Mouse (Mus musculus) v-Abl transformed pro-B cells (cell line): ENCODE measurements around the gene Abcf1.
"Not testable (repeated sequence)": the region's sequence is repeated elsewhere in the genome, so short reads cannot be mapped to it uniquely, and the experiment has no call there.

Experiments
- in situ Hi-C, 2 experiments: fragments of 400-800 bp; cut with MboI; formaldehyde crosslinking; loops; one replicate each; pipeline ENCODE4 v1.15.1; 2025; ENCODE audit not compliant: unreplicated experiment in 2 of 2

Abcf1 gene

DNA sequence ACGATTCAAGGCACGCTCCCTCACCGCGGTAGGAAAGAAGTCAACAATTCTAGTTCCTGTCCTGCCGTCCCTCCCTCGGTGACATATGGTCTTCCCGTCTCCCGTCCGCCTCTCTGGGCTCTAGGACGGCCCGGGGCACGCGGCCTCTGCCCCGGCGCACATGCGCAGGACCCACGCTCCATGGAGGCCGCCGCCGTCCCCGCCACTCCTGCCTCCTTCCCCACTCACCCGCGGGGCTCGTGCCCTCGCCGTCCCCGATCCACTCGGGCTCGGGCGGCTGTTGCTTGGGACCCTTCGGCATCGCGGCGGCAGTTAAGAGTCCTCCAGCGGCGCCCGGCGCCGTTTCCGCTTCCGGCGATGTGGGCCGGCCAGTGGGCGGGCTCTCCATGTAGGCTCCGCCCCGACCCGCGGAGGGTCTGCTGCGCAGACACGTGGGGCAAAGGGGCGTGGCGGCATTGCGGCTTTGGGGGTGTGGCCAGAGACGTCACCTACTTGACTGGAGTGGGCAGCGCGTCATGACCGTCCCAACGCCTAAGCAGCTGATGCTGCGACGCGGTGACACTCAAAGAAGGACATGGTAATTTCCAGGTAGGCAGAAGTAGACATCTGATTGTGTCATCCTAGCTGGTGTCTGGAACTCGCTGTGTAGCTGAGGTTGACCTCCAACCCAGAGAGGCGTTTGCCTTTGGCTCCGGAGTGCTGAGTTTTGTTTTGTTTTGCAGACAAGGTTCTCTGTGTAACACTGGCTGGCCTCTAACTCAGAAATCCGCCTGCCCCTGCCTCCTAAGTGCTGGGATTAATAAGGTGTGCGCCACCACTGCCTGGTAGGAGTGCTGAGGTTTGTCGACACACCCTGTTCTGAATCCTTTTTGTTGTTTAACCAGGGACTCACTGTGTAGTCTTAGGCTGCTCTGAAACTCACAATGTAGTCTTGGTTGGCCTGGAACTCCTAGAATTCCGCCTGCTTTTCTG lies at the start of gene Abcf1:
TSS of gene Abcf1 (minus strand) at position 344 of the 972 bp plus-strand sequence.
- in situ Hi-C loops, result loop anchor here (25.0 kb wide), 2 partner anchors 443 to 993 kb away; partner anchors contain the start of genes Ppp1r11 (in 1 of the 2), Znrd1 (in 1 of the 2) and Znrd1as (in 1 of the 2)

DNA sequence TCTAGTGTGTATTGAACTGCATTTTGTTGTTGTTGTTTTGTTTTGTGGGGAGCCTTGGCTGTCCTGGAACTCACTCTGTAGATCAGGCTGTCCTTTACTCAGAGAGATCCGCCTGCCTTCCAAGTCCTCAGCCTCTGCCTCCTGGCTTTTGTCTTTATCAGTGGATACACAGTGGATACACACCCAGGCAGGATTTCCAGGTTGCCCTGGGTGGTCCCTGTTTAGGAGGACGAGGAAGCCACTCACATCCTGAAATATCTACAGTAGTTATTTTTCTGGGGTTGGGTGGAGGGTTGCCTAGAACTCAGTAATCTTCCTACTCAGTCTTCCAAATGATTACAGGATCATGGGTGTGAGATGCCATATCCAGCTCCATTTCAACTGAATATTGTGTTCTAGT lies 49.4 kb upstream of the Abcf1 start:
- in situ Hi-C loops, result no loop called here

DNA sequence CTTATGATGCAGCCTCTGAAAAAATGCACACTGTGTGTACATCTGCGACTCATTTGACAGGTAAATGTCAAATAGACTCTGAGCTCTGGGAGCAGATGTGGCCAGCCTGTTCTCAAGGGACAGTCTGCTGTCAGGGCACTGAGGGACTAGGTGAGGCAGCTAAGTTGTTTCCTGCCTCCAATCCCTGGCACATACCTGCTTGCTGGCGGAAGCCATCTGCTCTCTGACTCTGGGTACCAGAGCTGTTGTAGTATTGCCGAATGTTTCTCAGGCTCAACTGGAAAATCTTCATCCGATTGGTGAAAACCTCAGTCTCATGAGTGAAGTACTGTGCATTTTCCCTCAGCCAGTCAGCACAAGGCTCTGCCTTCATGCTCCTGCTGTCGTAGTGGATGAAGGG lies 47.5 kb upstream of the Abcf1 start:
- in situ Hi-C loops, result no loop called here

DNA sequence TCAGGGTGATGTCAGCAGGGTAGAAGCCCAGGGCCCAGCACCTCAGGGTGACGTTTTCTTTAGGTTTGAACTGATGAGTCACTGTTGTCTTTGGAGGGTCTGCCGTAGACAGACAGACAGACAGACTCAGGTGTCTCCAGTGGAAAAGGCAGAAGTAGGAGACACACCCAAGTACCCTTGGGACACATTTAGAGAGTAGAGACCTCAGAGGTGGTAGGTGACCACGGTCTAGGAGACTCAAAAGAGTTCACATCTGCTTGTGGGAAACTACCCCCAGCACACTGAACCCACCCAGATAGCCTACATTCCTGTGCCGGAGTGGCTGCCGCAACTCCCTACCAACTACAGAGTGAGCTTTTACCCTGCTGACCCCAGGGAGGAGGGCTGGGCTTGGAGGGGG lies 45.4 kb upstream of the Abcf1 start:
- in situ Hi-C loops, result no loop called here

DNA sequence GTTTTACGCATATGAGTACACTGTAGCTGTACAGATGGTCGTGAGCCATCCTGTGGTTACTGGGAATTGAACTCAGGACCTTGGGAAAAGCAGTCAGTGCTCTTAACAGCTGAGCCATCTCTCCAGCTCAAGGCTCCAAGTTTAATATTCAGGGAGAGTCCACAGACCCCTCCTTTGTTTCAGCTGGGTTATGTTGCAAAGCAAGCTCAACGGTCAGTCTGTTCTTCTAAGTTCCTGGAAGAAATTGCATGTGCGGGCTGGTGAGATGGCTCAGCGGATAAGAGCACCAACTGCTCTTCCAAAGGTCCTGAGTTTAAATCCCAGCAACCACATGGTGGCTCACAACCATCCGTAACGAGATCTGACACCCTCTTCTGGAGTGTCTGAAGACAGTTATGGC lies 34.8 kb upstream of the Abcf1 start:
- in situ Hi-C loops, result not testable (repeated sequence)

DNA sequence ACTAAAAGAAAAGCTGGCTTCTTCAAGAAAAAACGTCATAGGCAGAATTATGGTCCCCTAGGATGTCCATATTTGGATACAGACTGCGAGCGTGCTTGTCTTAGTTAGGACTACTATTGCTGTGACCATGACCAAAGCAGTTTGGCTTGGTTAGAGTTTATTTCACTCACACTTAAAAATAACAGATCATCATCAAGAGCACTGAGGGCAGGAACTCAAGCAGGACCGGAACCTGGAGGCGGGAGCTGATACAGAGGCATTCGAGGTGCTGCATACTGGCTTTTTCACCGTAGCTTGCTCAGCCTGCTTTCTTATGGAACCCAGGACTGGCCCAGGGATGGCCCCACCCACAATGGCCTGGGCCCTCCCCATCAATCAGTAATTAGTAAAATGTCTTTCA lies 33.8 kb upstream of the Abcf1 start:
- in situ Hi-C loops, result no loop called here

DNA sequence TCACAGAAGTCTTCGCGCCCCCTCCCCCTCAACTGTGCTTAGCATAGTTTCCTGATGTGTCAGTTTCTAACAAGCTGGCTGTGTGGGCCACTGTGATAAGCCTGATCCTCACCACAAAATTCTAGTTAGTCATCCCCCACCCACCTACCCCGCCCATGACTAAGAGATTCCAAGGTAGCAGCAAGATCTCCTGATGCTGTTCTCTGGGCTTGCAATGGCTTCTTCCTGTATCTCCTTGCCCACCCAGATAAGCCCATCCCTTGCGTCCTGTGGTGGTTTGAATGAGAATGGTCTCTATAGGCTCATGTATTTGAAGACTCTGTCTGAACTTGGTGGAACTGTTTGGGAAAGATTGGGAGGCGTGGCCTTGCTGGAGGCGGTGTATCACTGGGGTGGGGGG lies 32.4 kb upstream of the Abcf1 start:
- in situ Hi-C loops, result no loop called here

DNA sequence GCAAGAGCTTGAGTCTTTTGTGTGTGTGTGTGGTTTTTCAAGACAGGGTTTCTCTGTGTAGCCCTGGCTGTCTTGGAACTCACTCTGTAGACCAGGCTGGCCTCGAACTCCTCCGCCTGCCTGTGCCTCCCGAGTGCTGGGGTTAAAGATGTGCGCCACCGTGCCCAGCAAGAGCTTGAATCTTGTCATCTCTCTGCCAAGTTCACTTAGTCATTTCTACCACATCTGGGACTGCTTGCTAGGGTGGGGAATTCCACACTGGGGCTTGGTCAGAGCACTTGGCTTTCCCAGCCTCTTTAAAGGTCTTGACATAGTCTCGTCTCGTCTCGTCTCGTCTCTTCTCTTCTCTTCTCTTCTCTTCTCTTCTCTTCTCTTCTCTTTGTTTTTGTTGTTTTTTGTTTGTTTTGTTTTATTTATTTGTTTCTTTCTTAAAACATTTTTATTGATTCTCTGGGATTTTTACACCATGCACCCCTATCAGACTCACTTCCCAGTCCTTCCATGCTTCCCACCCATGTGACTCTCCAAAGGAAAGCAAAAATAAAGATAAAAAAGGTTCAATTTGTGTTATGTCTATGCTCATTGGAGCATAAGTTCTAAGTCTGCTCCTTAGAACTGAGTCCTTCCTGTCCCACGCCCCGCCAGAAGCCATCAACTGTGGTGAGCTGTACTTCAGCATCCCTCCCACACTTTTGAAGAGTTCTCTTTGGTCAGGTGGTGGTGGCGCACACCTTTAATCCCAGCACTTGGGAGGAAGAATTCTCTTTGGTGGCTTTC lies 31.7 kb upstream of the Abcf1 start:
- in situ Hi-C loops, result no loop called here

DNA sequence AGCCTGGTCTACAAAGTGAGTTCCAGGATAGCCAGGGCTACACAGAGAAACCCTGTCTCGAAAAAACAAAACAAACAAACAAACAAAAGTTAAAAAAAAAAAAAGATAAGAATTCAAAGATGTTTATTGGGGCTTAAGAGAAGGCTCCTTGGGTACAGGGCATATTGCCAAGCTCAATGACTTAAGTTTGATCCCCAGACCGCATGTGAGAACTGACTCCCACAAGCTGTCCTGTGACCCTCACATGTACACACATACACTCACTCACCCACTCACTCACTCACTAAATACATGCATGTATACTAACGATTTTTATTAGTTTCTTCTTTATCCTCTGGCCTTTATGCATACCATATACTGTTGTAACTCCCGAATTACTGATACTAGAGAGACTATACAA lies 30.8 kb upstream of the Abcf1 start:
- in situ Hi-C loops, result no loop called here

DNA sequence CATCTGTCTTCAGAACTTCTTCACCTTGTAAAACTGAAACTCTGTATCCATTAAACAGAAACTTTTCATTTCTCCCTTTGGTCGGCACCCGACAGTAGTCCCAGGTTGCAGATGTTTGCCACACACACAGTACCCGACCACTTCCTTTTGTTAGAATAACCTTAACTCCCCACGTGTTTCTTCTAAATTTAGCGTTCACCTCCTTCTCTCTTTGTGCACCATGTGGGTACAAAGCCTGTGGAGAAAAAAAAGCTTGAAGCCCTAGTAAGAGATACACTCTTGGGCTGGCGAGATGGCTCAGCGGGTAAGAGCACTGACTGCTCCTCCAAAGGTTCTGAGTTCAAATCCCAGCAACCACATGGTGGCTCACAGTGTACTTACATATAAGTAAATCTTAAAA lies 29.8 kb upstream of the Abcf1 start:
- in situ Hi-C loops, result loop anchor here (5.0 to 10.0 kb wide), 2 partner anchors 45 to 198 kb away; partner anchors contain the start of genes Gm6034 (in 2 of the 2) and H2-T22 (in 2 of the 2)

DNA sequence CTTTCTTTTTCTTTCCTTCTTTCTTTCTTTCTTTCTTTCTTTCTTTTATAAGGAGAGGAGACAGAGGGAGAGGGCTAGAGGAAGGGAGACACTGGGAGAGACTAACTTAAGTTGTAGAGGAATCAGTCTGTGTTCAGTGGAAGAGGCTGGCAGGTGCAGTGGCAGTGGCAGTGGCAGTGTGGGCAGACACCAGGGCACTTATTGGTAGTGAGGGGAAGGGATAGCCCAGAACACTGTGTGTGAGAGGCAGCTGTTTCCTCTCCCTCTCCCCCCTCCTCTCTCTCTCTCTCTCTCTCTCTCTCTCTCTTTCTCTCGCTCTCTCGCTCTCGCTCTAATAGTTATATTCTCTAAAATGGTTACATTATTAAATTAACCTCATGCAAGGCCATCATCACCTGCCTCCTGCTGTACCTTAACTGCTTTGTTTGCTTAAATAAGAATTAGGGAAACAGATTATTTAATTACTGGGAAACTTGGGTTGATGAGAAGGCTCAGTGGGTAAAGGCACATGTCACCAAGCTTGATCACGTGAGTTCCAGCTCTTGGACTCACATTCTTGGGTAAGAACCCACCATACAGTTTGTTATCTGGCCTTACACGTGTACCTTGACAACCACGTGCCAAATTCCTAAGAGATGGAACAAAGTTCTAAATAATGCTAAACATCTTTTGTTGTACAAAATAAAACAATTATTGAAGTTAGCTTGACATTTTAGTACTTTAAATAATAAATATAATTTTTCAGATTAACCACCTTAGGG lies 29.2 kb upstream of the Abcf1 start:
- in situ Hi-C loops, result loop anchor here (5.0 to 10.0 kb wide), 2 partner anchors 46 to 199 kb away; partner anchors contain the start of genes Gm6034 (in 2 of the 2) and H2-T22 (in 2 of the 2)

DNA sequence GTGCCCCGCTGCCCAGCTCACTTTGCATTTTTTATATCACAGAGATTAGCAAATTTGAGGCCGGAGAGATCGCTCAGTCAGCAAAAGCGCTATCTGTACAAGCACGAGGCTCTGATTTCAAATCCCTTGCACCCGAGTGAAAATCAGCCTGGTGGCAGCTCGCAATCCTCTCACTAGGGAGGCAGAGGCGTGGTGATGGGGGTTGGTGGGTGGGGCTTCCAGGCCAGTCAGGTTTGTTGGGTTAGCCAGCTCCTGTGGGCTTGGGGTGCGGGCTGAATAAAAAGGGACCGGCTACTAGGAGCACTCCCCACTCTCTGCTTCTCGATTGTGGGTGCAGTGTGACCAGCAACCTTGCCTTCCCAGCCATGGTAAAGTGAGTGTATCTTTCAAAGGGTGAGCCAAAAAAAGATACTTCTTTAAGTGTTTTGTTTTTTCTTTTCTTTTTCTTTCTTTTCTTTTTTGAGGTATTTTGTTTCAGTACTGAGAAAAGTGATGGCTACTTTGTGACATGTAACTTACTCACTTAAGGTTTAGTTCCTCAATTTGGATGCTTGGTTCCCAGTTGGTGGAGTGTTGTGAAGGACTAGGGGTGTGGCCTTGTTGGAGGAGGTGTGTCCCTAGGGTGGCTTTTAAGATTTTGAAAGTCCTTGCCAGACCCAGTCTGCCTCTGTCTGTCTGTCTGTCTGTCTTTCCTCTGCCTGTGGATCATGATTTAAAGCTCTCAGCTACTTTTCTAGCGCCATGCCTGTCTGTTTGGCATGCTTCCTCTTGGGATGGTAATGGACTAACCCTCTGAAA lies 28.4 kb upstream of the Abcf1 start:
- in situ Hi-C loops, result loop anchor here (5.0 to 10.0 kb wide), 2 partner anchors 47 to 199 kb away; partner anchors contain the start of genes Gm6034 (in 2 of the 2) and H2-T22 (in 2 of the 2)

DNA sequence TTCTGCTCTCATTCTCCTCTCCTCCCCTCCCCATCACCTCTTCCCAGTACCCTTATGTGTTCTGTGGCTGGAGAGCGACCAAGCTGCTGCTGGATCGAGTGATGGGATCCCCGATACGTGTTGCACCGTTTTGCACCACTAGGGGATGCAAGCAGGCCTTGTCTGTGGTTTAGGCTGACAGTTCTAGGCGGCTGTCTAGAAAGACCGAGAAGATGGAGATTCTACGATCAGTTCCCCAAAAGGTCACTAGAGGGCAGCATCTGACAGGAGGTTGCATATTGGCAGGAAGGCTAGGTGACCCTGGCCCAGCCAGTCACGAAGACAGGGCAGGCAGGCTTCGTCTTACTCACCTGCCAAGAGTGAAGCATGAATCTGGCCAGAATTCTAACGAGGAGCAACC lies 27.4 kb upstream of the Abcf1 start:
- in situ Hi-C loops, result loop anchor here (5.0 to 10.0 kb wide), 2 partner anchors 48 to 200 kb away; partner anchors contain the start of genes Gm6034 (in 2 of the 2) and H2-T22 (in 2 of the 2)

DNA sequence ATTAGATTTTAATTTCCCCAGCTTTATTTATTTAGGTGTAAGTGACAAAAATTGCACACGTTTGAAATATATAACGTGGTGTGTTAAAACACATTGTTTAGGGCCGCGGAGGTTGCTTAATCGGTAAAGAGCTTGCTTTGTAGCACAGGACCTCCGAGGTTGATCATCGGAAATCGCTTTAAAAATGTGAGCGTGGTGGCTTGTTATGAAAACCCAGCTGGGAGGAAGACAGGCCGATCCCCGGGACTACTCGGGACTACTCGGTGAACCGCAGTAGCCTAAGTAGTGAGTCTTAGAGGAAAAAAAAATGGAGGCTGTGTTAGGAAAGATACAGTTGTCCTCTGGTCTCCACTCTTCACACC lies 25.3 kb upstream of the Abcf1 start:
- in situ Hi-C loops, result loop anchor here (5.0 to 10.0 kb wide), 4 partner anchors 50 to 202 kb away; partner anchors contain the start of genes Gm6034 (in 2 of the 2) and H2-T22 (in 2 of the 2)

DNA sequence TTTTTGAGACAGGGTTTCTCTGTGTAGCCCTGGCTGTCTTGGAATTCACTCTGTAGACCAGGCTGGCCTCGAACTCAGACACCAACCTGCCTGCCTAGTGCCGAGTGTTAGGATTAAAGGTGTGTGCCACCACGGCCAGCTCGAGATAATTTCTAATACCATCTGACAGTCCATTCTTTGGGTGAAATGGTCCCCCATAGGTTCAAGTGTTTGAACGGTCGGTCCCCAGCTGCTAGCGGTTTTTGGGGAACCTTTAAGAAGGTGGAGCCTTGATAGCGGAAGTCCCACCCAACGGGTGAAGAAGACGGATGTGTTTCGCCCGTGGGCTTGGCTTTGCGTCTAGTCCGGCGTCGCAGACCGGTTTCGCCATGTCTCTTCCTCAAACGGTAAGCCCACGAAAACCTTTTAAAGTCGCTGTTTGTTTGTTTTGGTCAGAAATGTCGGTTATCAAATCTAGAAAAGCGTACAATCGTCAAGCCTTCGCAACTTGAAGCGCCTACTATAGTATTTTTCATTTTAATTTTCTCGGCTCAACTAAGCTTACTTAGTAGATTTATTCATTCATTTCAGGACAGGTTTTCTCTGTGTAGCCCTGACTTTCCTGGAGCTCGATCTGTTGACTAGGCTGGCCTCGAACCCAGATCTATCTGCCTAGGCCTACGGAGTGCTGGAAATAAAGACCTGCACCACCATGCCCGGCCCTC lies 24.8 kb upstream of the Abcf1 start:
- in situ Hi-C loops, result loop anchor here (5.0 to 10.0 kb wide), 3 partner anchors 50 to 167 kb away; partner anchors contain the start of genes Gm6034 (in 2 of the 2) and H2-T22 (in 2 of the 2)

DNA sequence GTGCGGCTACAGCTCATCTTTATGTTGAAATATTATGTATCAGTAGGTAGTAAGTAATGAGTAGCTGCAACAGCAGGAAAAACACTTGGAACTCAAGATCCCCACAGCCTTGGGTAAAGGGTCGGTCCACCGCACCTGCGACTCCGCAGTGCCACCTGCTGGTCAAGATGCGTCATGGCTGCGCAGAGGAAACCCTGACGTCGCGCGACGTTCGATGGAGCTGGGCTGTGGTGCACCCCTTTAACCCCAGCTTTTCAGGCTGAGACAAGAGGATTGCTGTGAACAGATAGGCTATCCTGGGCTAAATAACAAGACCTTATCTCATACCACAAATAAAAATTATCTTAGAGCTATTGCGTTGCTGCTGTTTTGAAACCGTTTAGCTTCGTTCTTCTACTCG lies 24.1 kb upstream of the Abcf1 start:
- in situ Hi-C loops, result loop anchor here (5.0 to 10.0 kb wide), 3 partner anchors 51 to 166 kb away; partner anchors contain the start of genes Gm6034 (in 2 of the 2) and H2-T22 (in 2 of the 2)

DNA sequence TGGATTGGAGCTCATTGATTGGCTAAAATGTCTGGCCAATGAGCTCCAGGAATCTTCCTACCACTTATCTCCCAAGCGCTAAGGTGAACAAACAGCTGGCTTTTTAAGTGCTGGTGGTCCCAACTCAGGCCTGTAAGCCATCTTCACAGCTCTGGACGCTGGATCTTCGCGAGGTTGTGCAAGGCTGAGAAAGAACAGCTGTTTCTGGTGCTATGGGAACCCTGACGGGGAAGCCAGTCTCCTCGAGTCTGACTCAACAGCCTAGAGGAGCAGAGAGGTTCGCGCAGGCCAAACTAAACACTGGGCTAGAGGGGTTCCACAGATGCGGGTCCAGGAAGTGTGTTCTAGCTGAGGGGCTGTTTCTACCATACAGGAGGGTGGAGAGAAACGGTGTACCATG lies 22.2 kb upstream of the Abcf1 start:
- in situ Hi-C loops, result loop anchor here (5.0 to 10.0 kb wide), 3 partner anchors 53 to 164 kb away; partner anchors contain the start of genes Gm6034 (in 2 of the 2) and H2-T22 (in 2 of the 2)

DNA sequence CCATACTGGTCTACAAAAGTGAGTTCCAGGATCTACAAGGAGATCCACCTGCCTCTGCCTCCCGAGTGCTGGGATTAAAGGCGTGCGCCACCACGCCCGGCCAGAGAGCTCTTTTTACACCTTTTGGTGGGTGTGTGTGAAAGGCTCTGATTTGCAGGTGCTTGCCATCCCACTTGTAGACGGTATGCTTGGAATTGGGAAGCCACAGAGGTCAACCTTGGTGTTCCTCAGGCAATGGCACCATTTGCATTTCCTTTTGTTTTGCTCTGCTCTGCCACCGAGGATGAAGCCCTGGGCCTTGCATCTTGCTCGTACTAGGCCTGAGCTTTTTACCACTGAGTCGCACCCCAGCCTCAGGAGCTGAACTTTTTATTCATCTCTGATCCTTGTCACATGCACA lies 12.2 kb upstream of the Abcf1 start:
- in situ Hi-C loops, result loop anchor here in 1 of 2 experiments (10.0 kb wide), 1 partner anchor 147 kb away; the partner anchor contains the start of gene Tubb5
